Mouse (Mus musculus): ENCODE measurements at regions not wholly inside any gene's neighbourhood (a gene's known extent, or its start where the extent isn't known, plus 50 kb on each side); places are given as distances from the start of the nearest gene placed in this dataset.
"Not testable (repeated sequence)": the region's sequence is repeated elsewhere in the genome, so short reads cannot be mapped to it uniquely, and the experiment has no call there.

DNA sequence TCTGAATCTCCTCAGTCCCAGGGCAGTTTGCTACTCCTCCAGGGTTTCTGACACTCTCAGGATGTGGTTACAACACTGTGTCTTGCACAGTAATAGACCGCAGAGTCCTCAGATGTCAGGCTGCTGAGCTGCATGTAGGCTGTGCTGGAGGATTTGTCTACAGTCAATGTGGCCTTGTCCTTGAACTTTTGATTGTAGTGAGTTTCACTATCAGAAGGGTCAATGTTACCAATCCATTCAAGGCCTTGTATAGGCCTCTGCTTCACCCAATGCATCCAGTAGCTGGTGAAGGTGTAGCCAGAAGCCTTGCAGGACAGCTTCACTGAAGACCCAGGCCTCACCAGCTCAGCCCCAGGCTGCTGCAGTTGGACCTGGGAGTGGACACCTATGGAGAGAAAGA, 902.1 kb upstream of the Zfp386 start:
- TF ChIP-seq GATA1 (IDR thresholded peaks at IDR 0.05; ENCODE audit: borderline replicate concordance, low read length); FLI1 (IDR thresholded peaks at IDR 0.05; ENCODE audit: low read length): not testable (repeated sequence)
